Mouse (Mus musculus) myocyte (in vitro differentiated cells): ENCODE measurements around the gene Rae1.

Experiments used
- CEBPB ChIP-seq: IDR thresholded peaks from 2 replicates; pipeline ENCODE4 v1.6.1; 2011; ENCODE audit warnings: mild to moderate bottlenecking, moderate library complexity; ENCODE audit not compliant: poor library complexity, insufficient read depth, severe bottlenecking
- E2F4 ChIP-seq: IDR thresholded peaks from one replicate; pipeline ENCODE4 v1.6.1; 2011; ENCODE audit warnings: mild to moderate bottlenecking, control low read depth, moderate library complexity; ENCODE audit not compliant: insufficient read depth
- MAX ChIP-seq: IDR thresholded peaks from one replicate; pipeline ENCODE4 v1.6.1; 2011; ENCODE audit warnings: low read depth, mild to moderate bottlenecking, control low read depth
- POLR2A ChIP-seq: IDR thresholded peaks from one replicate; pipeline ENCODE4 v1.6.1; 2011; ENCODE audit warnings: low read depth, mild to moderate bottlenecking, control low read depth, moderate library complexity; ENCODE audit not compliant: insufficient read length
- POLR2AphosphoS2 ChIP-seq: IDR thresholded peaks from one replicate; pipeline ENCODE4 v1.6.1; 2011; ENCODE audit warnings: low read depth, control low read depth; ENCODE audit not compliant: insufficient read length
- SRF ChIP-seq: IDR thresholded peaks from one replicate; pipeline ENCODE4 v1.6.1; 2011; ENCODE audit warnings: low read depth; ENCODE audit not compliant: control insufficient read depth, insufficient read length
- TCF12 ChIP-seq: IDR thresholded peaks from one replicate; pipeline ENCODE4 v1.6.1; 2011; ENCODE audit warnings: mild to moderate bottlenecking, control low read depth; ENCODE audit not compliant: poor library complexity, insufficient read depth, severe bottlenecking
- USF1 ChIP-seq: IDR thresholded peaks from one replicate; pipeline ENCODE4 v1.6.1; 2011; ENCODE audit warnings: low read depth, mild to moderate bottlenecking, control low read depth, moderate library complexity

- TF ChIP-seq POLR2A (no peak), POLR2AphosphoS2 (no peak), E2F4 (no peak), SRF (no peak), MAX (no peak), TCF12 (no peak), CEBPB (no peak), USF1 (no peak)
Measured at GRCm38 (mm10) chr2:173010220-173010717, 10.4 kb downstream of the Rae1 start.
